Mouse (Mus musculus) embryo, embryonic 9.5 days (tissue): ENCODE measurements around the gene Rdm1.

Experiments used
- DNase-seq: peaks from one replicate; pipeline ENCODE4 v3.0.0-alpha.2; 2017; ENCODE audit errors: extremely low spot score

Gene Rdm1

DNA sequence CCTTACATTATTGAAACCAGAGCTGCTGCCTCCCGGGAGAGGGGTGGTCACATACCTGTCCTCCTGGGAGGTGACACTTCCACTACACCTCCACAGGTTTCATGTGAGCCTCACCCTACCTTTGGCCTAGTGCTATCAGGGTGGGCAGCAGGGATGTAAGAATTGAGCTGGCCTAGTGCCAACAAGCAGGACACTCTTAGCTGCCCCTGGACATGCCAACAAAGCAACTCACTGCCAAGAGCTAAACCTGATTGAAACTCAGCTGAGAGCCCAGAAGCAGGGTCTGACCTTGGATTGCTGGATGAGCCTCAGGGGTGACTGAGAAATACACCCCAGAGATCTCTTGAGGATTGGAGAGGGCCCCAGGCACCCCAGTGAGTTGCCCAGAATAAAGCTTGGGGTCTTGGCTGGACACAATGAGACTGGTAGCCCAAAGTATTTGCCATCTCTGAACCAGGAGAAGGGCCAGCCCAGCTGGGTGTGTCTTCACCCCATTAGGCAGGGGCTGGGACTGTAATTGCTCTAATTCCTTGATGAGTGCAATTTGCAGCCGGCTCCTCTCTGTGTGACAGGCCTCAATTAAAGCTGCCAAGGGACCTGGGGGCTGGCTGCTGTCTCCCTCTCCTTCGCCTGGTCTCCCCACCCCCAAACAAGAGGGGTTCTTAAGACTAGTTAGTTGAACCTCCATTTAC, 53.8 kb downstream of the Rdm1 start:
- DNase-seq, result no peak

DNA sequence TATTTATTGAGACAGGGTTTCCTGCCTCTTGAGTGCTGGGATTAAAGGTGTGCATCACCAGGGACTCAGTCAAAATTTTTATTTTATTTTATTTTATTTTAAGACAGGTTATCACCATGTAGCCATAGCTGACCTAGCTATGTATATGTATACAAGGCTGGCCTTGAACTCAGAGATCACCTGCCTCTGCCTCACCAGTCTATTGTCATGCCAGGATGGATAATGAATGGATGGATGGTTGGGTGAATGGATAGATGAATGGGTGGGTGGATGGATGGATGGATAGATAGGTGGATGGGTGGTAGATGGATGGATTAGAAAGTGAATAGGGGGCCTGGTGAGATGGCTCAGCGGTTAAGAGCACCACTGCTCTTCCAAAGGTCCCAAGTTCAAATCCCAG, 55.0 kb downstream of the Rdm1 start:
- DNase-seq, result no peak

DNA sequence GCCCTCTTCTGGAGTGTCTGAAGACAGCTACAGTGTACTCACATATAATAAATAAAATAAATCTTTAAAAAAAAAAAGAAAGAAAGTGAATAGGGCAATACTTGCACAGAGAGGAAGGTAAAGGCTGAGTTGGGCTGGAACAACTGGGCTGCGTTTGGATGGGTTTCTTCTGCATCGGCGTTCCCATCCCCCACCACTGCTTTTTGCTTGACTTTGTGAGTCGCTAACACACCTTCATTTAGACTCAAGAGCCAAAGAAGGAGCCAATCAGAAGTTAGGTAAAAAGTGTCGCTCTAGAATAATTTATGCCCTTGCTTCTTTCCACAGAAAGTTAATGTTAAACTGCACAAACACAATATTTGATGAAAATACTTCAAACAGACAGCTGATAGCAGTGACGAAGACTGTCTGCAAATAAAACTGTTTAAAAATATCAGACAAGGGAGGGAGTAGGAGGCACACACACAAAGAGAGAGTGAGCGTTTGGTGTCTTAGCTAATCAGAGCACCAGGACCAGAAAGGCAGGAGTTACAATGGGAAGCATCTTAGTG, 55.5 kb downstream of the Rdm1 start:
- no peak for DNase-seq
